Mouse (Mus musculus) heart, embryonic 14.5 days (tissue): Measurements from ENCODE around the gene Ankrd33. TPM values are rescaled to one million over a fixed set of nuclear protein-coding genes. Genes with fewer than 3 reads are reported as not detected.

Source experiments
- ATAC-seq: fragments of 200-750 bp; cut with Nextera tagmentation; 2 replicates; pipeline ENCODE4 v1.8.0; 2017; ENCODE audit warnings: low read depth, moderate TSS enrichment; ENCODE audit not compliant: insufficient number of reproducible peaks, insufficient read depth, low FRiP score
- H3K27ac ChIP-seq, 2 experiments: fragments of 200-500 bp in 1 of 2; fragments of 300-500 bp in 1 of 2; sonication (generic) in 1 of 2; replicated peaks in 1 of 2; 2 replicates each; pipeline ENCODE4 v1.5.1; 2012 to 2014; ENCODE audit warnings: low read depth in 2 of 2, low read length in 2 of 2, control low read depth in 1 of 2, mild to moderate bottlenecking in 1 of 2, mixed read lengths in 1 of 2; ENCODE audit not compliant: control insufficient read depth in 1 of 2, insufficient read depth in 1 of 2
- H3K27me3 ChIP-seq: fragments of 300-500 bp; sonication (generic); 2 replicates; pipeline ENCODE4 v1.6.1; 2014; ENCODE audit warnings: mild to moderate bottlenecking, low read length, control low read depth; ENCODE audit not compliant: control insufficient read depth, insufficient read depth
- H3K36me3 ChIP-seq: fragments of 300-500 bp; sonication (generic); 2 replicates; pipeline ENCODE4 v1.6.1; 2014; ENCODE audit warnings: mild to moderate bottlenecking, control low read depth, low read length, mixed read lengths; ENCODE audit not compliant: control insufficient read depth, insufficient read depth
- H3K4me1 ChIP-seq, 2 experiments: fragments of 200-500 bp in 1 of 2; fragments of 300-500 bp in 1 of 2; sonication (generic) in 1 of 2; 2 replicates each; pipeline ENCODE4 v1.6.1; 2012 to 2014; ENCODE audit warnings: low read length in 2 of 2, control low read depth in 1 of 2, mixed read lengths in 1 of 2; ENCODE audit not compliant: control insufficient read depth in 2 of 2, insufficient read depth in 2 of 2
- H3K4me2 ChIP-seq: fragments of 300-500 bp; sonication (generic); 2 replicates; pipeline ENCODE4 v1.6.1; 2014; ENCODE audit warnings: mild to moderate bottlenecking, low read length
- H3K4me3 ChIP-seq, 2 experiments: fragments of 200-500 bp in 1 of 2; fragments of 300-500 bp in 1 of 2; sonication (generic) in 1 of 2; 2 replicates each; pipeline ENCODE4 v1.5.1; 2012 to 2014; ENCODE audit warnings: low read length in 2 of 2, mild to moderate bottlenecking in 2 of 2, control low read depth in 1 of 2, low read depth in 1 of 2, moderate library complexity in 1 of 2; ENCODE audit not compliant: control insufficient read depth in 1 of 2, insufficient read depth in 1 of 2
- H3K9ac ChIP-seq: fragments of 300-500 bp; sonication (generic); 2 replicates; pipeline ENCODE4 v1.6.1; 2014; ENCODE audit warnings: mild to moderate bottlenecking, low read length
- H3K9me3 ChIP-seq: fragments of 300-500 bp; sonication (generic); 2 replicates; pipeline ENCODE4 v1.6.1; 2016; ENCODE audit warnings: low read length, control low read depth; ENCODE audit not compliant: control insufficient read depth
- WGBS: fragments of 180-500 bp; shearing (Covaris S2); extraction: QIAGEN DNeasy Blood & Tissue Kit; methylation state at CpG from one replicate; pipeline ENCODE4 v1.1.7; 2014; 5-methylcytosine and 5-hydroxymethylcytosine counted together
- polyA plus RNA-seq: library from polyadenylated mRNA; unstranded; fragments of >200 nt; fragmentation: Nextera tagmentation; extraction: Ambion mirVana; gene quantifications from 2 replicates; pipeline ENCODE4 v1.2.1, GENCODE M21; 2014

The Ankrd33 gene
- polyA plus RNA-seq, 1 experiment from 2014 or later = not detected

DNA sequence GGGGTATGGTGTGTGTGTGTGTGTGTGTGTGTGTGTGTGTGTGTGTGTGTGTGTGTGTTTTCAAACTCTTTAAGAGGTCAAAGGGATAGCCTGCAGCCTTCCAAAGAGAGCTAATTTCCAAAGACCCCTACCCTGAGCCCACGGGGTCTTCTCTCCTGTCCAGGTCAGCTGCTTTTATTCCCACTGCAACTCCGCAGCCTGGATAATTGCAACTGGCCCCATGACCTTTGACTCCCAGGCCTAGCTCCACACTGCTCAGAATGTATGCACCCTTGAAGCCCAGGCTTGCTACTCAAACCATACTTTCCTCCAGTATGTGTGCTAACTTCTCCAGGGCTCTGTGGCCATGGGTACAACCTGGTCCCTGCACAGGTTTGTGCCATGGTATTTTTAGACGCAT, 20.2 kb upstream of the Ankrd33 start:
- Histone ChIP-seq H3K27ac (no peak overlapping the region), H3K4me2 (no peak overlapping the region), H3K36me3 (no peaks in the 10 kb centered on the region), H3K4me1 (peaks cover 8 to 17% of the 10 kb centered on the region in 2 experiments; a peak in 2 of 4 replicates), H3K9ac (no peak overlapping the region), H3K4me3 (no peak overlapping the region), H3K27me3 (peaks cover 14% of the 10 kb centered on the region), H3K9me3 (no peaks in the 10 kb centered on the region)
- ATAC-seq = no peak
- 90% methylated on average over 3 of the region's 3 CpGs for WGBS

DNA sequence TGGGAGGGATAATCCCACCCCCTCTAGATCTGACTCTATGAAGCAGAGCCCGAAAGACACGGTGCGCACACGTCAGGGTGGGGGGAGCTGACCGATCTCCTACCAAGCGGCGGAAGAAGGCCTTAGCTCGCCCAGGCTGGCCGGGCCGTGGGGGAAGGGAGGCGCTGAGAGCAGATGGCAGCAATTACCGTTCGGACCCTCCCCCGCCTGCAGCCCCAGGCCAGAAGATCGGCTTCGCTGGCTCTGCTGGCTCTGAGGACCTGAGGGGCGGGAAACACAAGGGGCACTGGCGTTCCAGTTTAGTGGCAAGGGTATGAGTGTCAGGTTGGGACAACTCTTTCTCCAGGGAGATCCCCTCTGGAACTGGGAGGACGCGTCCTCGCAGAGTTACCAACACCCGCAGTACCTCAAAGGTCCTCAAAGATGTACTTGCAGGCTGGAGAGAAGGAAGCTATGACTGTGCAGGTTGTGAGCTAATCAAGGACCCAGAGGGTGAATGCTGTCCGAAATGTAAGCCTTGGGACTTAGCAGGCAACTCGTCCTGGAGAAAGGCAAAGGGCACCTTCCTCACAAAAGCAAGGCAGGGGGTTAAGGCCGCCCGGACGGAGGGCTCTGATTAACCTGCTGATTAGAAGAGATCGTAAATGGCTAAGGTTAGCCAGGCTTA, 17.4 kb upstream of the Ankrd33 start:
- H3K4me3 ChIP-seq = peak overlapping the region; percentile 13 to 20
- no peaks in the 10 kb centered on the region for H3K9me3 ChIP-seq
- H3K27ac ChIP-seq = no peak overlapping the region
- H3K36me3 ChIP-seq = no peaks in the 10 kb centered on the region
- H3K9ac ChIP-seq = peak overlapping the region; percentile 31; the same call in 1 of the 2 replicates
- 7% methylated on average over 28 of the region's 28 CpGs for WGBS
- ATAC-seq = no peak
- H3K4me1 ChIP-seq = peaks cover 8 to 11% of the 10 kb centered on the region in 2 experiments; a peak in 2 of 4 replicates
- H3K4me2 ChIP-seq = peak overlapping the region; percentile 51
- H3K27me3 ChIP-seq = peaks cover 14% of the 10 kb centered on the region

DNA sequence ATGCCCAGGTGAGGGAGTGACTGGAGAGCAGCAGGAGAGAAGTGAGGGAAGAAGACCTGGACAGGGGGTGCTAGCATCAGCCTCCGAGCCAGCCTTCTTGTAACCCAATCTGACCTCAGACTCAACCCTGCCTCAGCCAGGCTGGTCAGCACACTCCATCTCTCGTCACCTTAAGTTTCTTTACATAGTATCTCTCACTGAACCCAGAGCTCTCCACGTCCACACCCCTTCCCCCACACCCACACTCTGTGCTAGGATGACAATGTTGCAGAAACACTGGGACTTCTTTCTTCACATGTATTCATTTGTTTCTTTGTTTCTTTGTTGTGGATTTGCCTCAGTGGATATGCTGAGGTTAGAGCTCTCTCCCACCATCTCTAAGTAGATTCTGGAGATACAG, 14.6 kb upstream of the Ankrd33 start:
- H3K27ac ChIP-seq = no peak overlapping the region
- H3K36me3 ChIP-seq = no peaks in the 10 kb centered on the region
- no peak overlapping the region for H3K9ac ChIP-seq
- no peak for ATAC-seq
- H3K27me3 ChIP-seq = peaks cover 14% of the 10 kb centered on the region
- no peak overlapping the region for H3K4me3 ChIP-seq
- 50% methylated on average over 3 of the region's 3 CpGs for WGBS
- peaks cover 8 to 10% of the 10 kb centered on the region in 2 experiments; a peak in 2 of 4 replicates for H3K4me1 ChIP-seq
- no peaks in the 10 kb centered on the region for H3K9me3 ChIP-seq
- H3K4me2 ChIP-seq = no peak overlapping the region

DNA sequence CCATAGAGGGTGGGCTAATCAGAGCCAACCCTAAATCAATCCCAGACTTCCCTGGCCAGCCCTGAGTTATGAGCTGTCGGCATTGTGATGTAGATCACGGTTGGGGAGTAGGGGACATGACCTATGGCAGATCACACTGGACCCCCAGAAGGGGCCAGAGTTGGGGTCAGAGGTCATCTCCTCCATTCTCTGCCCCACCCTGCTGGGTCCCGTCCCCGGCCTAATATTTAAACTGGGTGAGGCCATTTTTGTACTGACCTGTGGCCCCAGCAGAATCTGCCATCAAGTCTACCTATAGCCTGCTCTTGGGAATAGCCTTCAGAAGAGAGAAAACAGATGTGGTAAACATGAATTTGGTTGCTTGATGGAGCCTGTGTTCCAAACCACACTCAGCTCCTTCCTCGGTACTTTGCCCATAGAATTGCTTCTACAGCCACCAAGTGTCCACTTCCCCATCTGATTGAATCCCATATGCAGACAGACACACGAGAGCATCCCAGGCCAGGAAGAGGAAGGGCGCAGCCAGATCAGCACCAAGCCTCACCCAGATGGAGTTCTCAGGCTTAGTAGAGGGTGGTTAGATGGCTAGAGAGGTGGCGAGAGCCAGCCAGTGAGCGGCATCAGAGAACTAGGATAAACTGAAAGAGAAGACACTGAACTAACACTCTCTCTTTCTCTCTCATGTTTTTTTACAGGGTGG, 11.8 kb upstream of the Ankrd33 start:
- peaks cover 0 to 4% of the 10 kb centered on the region in 2 experiments; a peak in 2 of 4 replicates for H3K4me1 ChIP-seq
- H3K4me3 ChIP-seq = no peak overlapping the region
- 85% methylated on average over 9 of the region's 9 CpGs for WGBS
- H3K9ac ChIP-seq = no peak overlapping the region
- H3K27ac ChIP-seq = no peak overlapping the region
- no peak for ATAC-seq
- no peaks in the 10 kb centered on the region for H3K36me3 ChIP-seq
- H3K9me3 ChIP-seq = no peaks in the 10 kb centered on the region
- H3K27me3 ChIP-seq = peaks cover 8% of the 10 kb centered on the region
- H3K4me2 ChIP-seq = no peak overlapping the region

DNA sequence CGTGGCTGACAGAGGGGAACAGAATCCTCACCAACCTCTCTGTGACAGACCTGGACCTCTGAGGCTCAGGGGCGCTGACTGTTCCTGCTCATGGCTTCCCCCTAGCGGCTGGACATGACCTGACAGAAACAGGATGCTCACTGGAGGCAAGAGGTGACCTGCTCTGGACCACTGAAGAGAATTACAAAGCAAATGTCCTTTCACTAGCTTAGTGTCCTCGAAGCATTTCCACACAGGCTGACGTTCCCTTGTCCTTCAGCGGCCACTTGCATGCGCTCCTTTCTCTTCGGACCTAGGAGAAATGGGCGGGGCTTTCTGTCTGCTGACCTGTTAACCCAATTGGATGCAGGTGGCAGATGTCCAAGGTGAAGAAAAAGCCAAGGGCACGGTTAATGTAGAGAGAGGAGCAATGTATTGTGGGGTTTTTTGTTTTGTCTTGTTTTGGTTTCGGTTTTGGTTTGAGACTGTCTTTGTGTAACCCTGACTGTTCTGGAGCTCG, 10.0 kb upstream of the Ankrd33 start:
- Histone ChIP-seq H3K36me3 (no peaks in the 10 kb centered on the region), H3K27ac (no peak overlapping the region), H3K4me3 (no peak overlapping the region), H3K9me3 (no peaks in the 10 kb centered on the region), H3K4me2 (peak overlapping the region; percentile 42), H3K27me3 (no peaks in the 10 kb centered on the region), H3K4me1 (peaks cover 0 to 4% of the 10 kb centered on the region in 2 experiments; a peak in 2 of 4 replicates), H3K9ac (no peak overlapping the region)
- WGBS = 19% methylated on average over 12 of the region's 12 CpGs
- ATAC-seq = no peak

DNA sequence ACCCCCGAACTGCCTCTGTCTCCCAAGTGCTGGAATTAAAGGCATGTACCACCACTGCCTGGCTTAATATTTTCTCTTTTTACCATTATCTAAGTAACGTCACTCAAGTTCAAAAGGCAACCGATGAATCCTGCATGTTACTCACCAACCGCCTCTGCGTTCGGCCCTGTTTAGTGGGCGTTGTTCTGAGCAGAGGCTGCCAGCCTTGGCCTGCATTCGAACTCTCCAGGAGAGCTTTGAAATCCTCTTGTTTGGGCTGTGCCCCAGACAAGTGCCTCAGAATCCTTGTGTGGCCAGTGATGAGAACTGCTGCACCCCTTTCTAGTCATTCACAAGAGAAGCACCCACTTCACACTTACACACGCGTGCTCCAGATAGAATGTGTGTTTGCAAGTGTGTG, 9.5 kb upstream of the Ankrd33 start:
- Histone ChIP-seq H3K9ac (no peak overlapping the region), H3K4me2 (no peak overlapping the region), H3K27me3 (no peaks in the 10 kb centered on the region), H3K27ac (no peak overlapping the region), H3K9me3 (no peaks in the 10 kb centered on the region), H3K36me3 (no peaks in the 10 kb centered on the region), H3K4me3 (no peak overlapping the region), H3K4me1 (peaks cover 0 to 4% of the 10 kb centered on the region in 2 experiments; a peak in 2 of 4 replicates)
- 81% methylated on average over 10 of the region's 10 CpGs for WGBS
- ATAC-seq = no peak

DNA sequence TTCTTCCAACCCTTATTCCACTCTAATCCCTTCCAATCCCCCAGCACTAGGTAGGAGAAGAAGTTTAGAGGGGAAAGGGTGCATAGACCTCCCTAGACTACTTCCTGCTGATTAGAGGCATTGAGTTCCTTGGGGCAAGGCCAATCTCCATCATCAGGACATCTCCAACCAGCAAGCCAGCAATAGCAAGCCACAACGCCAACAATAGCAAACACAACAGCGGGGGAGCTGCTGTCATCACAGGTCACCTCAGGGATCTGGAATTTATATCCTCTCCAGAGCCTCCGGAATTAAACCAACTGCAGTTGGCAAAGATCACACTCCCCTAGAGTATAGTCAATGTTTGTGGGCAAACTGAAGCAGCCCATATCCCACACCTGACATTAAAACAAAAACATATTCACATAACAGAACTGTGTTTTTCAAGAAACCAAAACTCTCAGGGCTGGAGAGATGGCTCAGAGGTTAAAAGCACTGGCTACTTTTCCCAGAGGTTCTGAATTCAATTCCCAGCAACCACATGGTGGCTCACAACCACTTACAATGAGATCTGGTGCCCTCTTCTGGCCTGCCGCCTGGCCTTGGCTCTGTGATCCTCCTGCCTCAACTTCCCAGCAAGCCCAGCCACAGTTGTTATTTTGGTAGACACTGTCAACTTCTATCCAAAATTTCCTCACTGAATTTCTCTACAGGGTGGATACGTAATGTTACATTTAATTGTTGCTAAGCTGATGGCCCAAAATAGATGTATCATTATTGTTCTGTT, 7.5 kb upstream of the Ankrd33 start:
- H3K4me1 ChIP-seq = peaks cover 0 to 4% of the 10 kb centered on the region in 2 experiments; a peak in 2 of 4 replicates
- H3K4me3 ChIP-seq = no peak overlapping the region
- no peak overlapping the region for H3K4me2 ChIP-seq
- ATAC-seq = no peak
- H3K27ac ChIP-seq = no peak overlapping the region
- no peaks in the 10 kb centered on the region for H3K36me3 ChIP-seq
- H3K9ac ChIP-seq = no peak overlapping the region
- WGBS = 64% methylated on average over 5 of the region's 5 CpGs
- H3K27me3 ChIP-seq = no peaks in the 10 kb centered on the region
- H3K9me3 ChIP-seq = no peaks in the 10 kb centered on the region
